ENCODE assay signal across 10 mouse cellular contexts in genomic region chr7:98437629-98438028, GRCm38 (mm10). TPM values are rescaled to one million over a fixed set of nuclear protein-coding genes. Genes with fewer than 3 reads are reported as not detected.
DNase-seq lines count a peak whose midpoint lies in the region; ATAC-seq lines count a peak whose summit lies in the region.
"Had no signal": no experiment of that assay in that cellular context is flagged by ENCODE, and none has a peak within 500 bp of the region (broad histone marks: within the 10 kb centered on the region; RNA-seq: fewer than 3 reads in every experiment).

No protein-coding gene starts in this region.

- H3K4me1 ChIP-seq in midbrain, embryonic 11.5 days (ENCODE audit: control insufficient read depth, insufficient read depth, low read length), result no peaks in the 10 kb centered on the region
- H3K4me1 ChIP-seq in midbrain, embryonic 16.5 days (ENCODE audit: control insufficient read depth, insufficient read depth, low read length), result no peaks in the 10 kb centered on the region
- H3K4me1 ChIP-seq in embryonic facial prominence, embryonic 11.5 days (ENCODE audit: control insufficient read depth, insufficient read depth, low read length), result no peaks in the 10 kb centered on the region
- H3K4me1 ChIP-seq: neural tube, embryonic 12.5 days had no signal

- no peak overlapping the region for H3K9ac ChIP-seq in midbrain, embryonic 11.5 days (ENCODE audit: low read length)
- H3K9ac ChIP-seq in midbrain, embryonic 16.5 days (ENCODE audit: low read depth, low read length), result no peak overlapping the region
- H3K9ac ChIP-seq in embryonic facial prominence, embryonic 11.5 days (replicated peaks; ENCODE audit: low read length), result no peak overlapping the region
- H3K9ac ChIP-seq: neural tube, embryonic 12.5 days had no signal

- no peaks in the 10 kb centered on the region for H3K27me3 ChIP-seq in midbrain, embryonic 11.5 days (ENCODE audit: control insufficient read depth, insufficient read depth, low read length)
- no peaks in the 10 kb centered on the region for H3K27me3 ChIP-seq in midbrain, embryonic 16.5 days (ENCODE audit: control insufficient read depth, insufficient read depth, low read depth, low read length)
- no peaks in the 10 kb centered on the region for H3K27me3 ChIP-seq in embryonic facial prominence, embryonic 11.5 days (ENCODE audit: control insufficient read depth, insufficient read depth, low read length)
- H3K27me3 ChIP-seq: neural tube, embryonic 12.5 days had no signal

- ATAC-seq in midbrain, embryonic 11.5 days (ENCODE audit: low FRiP score), result 0 out of 2 replicates have a peak, but pooled peaks have one; percentile 9
- no peak for ATAC-seq in midbrain, embryonic 16.5 days
- ATAC-seq in embryonic facial prominence, embryonic 11.5 days (replicated peaks; ENCODE audit: insufficient number of reproducible peaks, low FRiP score, low TSS enrichment, low read depth), result no peak

- peak; percentile 19 to 33 for DNase-seq in frontal cortex, postnatal 36 days (ENCODE audit: low spot score in 2 of 2)
- no peak for DNase-seq in frontal cortex, postnatal 25 days (ENCODE audit: low spot score in 2 of 2)
- peak; percentile 91 for DNase-seq in midbrain, embryonic 11.5 days (ENCODE audit: low spot score, missing footprints)
- peak; percentile 49 for DNase-seq in adrenal gland, postnatal 25 days
- DNase-seq in embryonic facial prominence, embryonic 11.5 days (ENCODE audit: low spot score), result peak; percentile 67
- DNase-seq in mesoderm, embryonic 11.5 days (ENCODE audit: low read depth, low spot score), result peak; percentile 70
- DNase-seq in T-cell, adult 2 months (ENCODE audit: low spot score), result no peak

- H3K4me2 ChIP-seq in midbrain, embryonic 11.5 days, result no peak overlapping the region
- no peak overlapping the region for H3K4me2 ChIP-seq in midbrain, embryonic 16.5 days (ENCODE audit: low read length)
- no peak overlapping the region for H3K4me2 ChIP-seq in embryonic facial prominence, embryonic 11.5 days (ENCODE audit: low read depth, low read length)
- H3K4me2 ChIP-seq: neural tube, embryonic 12.5 days had no signal

- 33% methylated on average over 9 of the region's 9 CpGs for WGBS in midbrain, embryonic 11.5 days
- 36% methylated on average over 9 of the region's 9 CpGs for WGBS in midbrain, embryonic 16.5 days
- 29% methylated on average over 9 of the region's 9 CpGs for WGBS in embryonic facial prominence, embryonic 11.5 days

- no peaks in the 10 kb centered on the region for H3K9me3 ChIP-seq in midbrain, embryonic 11.5 days (ENCODE audit: control insufficient read depth, low read length)
- H3K9me3 ChIP-seq in midbrain, embryonic 16.5 days (replicated peaks; ENCODE audit: control insufficient read depth, low read length, poor library complexity, severe bottlenecking), result no peaks in the 10 kb centered on the region
- no peaks in the 10 kb centered on the region for H3K9me3 ChIP-seq in embryonic facial prominence, embryonic 11.5 days (replicated peaks; ENCODE audit: control insufficient read depth, low read length)
- H3K9me3 ChIP-seq: neural tube, embryonic 12.5 days had no signal

- H3K27ac ChIP-seq in midbrain, embryonic 11.5 days (ENCODE audit: low read depth, low read length), result no peak overlapping the region
- H3K27ac ChIP-seq in midbrain, embryonic 16.5 days (ENCODE audit: low read length), result no peak overlapping the region
- no peak overlapping the region for H3K27ac ChIP-seq in embryonic facial prominence, embryonic 11.5 days (replicated peaks; ENCODE audit: low read depth, low read length)
- H3K27ac ChIP-seq: neural tube, embryonic 12.5 days had no signal

- H3K4me3 ChIP-seq in midbrain, embryonic 11.5 days (ENCODE audit: low read depth, low read length), result no peak overlapping the region
- H3K4me3 ChIP-seq in midbrain, embryonic 16.5 days (ENCODE audit: low read depth, low read length), result no peak overlapping the region
- no peak overlapping the region for H3K4me3 ChIP-seq in embryonic facial prominence, embryonic 11.5 days (ENCODE audit: low read depth, low read length)
- H3K4me3 ChIP-seq: neural tube, embryonic 12.5 days had no signal

- no peaks in the 10 kb centered on the region for H3K36me3 ChIP-seq in midbrain, embryonic 11.5 days (ENCODE audit: control insufficient read depth, insufficient read depth, low read length)
- H3K36me3 ChIP-seq in midbrain, embryonic 16.5 days (ENCODE audit: control insufficient read depth, insufficient read depth, low read length), result no peaks in the 10 kb centered on the region
- H3K36me3 ChIP-seq in embryonic facial prominence, embryonic 11.5 days (replicated peaks; ENCODE audit: control insufficient read depth, insufficient read depth, low read depth, low read length), result no peaks in the 10 kb centered on the region
- H3K36me3 ChIP-seq: neural tube, embryonic 12.5 days had no signal

RNA-seq across cellular contexts. Expression of gene Gucy2d, which starts 2.6 kb away (rescaled TPM):
- not detected in 2 replicates for polyA plus RNA-seq in midbrain, embryonic 11.5 days (2014; fragmentation: Nextera tagmentation; extraction: Ambion mirVana)
- 0.05 TPM in 1 of 2 replicates, not detected in the other for polyA plus RNA-seq in midbrain, embryonic 16.5 days (2015; fragmentation: Nextera tagmentation; extraction: Ambion mirVana)
- not detected in 2 replicates for total RNA-seq in adrenal gland, postnatal 25 days (2021)
- polyA plus RNA-seq in embryonic facial prominence, embryonic 11.5 days (2014; fragmentation: Nextera tagmentation; extraction: Ambion mirVana), result not detected in 2 replicates
- total RNA-seq: layer of hippocampus, adult 18-20 months had no signal
- polyA plus RNA-seq: neural tube, embryonic 12.5 days had no signal

RNA-seq across cellular contexts. Expression of gene Lrrc32, which starts 51.5 kb away (rescaled TPM):
- 4.3 TPM in 2 replicates for polyA plus RNA-seq in midbrain, embryonic 11.5 days (2014; fragmentation: Nextera tagmentation; extraction: Ambion mirVana)
- polyA plus RNA-seq in midbrain, embryonic 16.5 days (2015; fragmentation: Nextera tagmentation; extraction: Ambion mirVana), result 4.6 and 4.8 TPM in 2 replicates
- 10.2 and 13.4 TPM in 2 replicates for total RNA-seq in adrenal gland, postnatal 25 days (2021)
- 2.6 and 3.0 TPM in 2 replicates for polyA plus RNA-seq in embryonic facial prominence, embryonic 11.5 days (2014; fragmentation: Nextera tagmentation; extraction: Ambion mirVana)

Comparison
In these comparisons a context has a peak if more than half of its experiments do, and no peak if none do; other contexts are left out.
1. DNase-seq: peak in frontal cortex, postnatal 36 days (2 of 2), midbrain, embryonic 11.5 days (single experiment), adrenal gland, postnatal 25 days (single experiment), embryonic facial prominence, embryonic 11.5 days (single experiment) and mesoderm, embryonic 11.5 days (single experiment); none in frontal cortex, postnatal 25 days (0 of 2) and T-cell, adult 2 months (single experiment).